Mouse (Mus musculus): Measurements from ENCODE around the gene Terb1.

- TF ChIP-seq CTCF (IDR thresholded peaks at IDR 0.05; ENCODE audit: control insufficient read depth, insufficient read depth, insufficient replicate concordance, low read depth, low read length), result no peak
- TF ChIP-seq POLR2A (IDR thresholded peaks at IDR 0.05; ENCODE audit: control insufficient read depth, low read depth, low read length), result no peak
Measured at GRCm38 (mm10) chr8:104433191-104433842, 76.4 kb downstream of the Terb1 start.
